Mouse (Mus musculus) cerebellum, adult 2 months (tissue): ENCODE measurements around the gene Alppl2.

Experiments
- CTCF ChIP-seq: fragments of 200-500 bp; IDR thresholded peaks from 2 replicates; pipeline ENCODE4 v1.5.1; 2011; ENCODE audit warnings: low read depth, mild to moderate bottlenecking, control low read depth, low read length, moderate library complexity, borderline replicate concordance; ENCODE audit not compliant: insufficient read depth
- POLR2A ChIP-seq: fragments of 200-500 bp; IDR thresholded peaks from 2 replicates; pipeline ENCODE4 v1.6.1; 2011; ENCODE audit warnings: low read length, control low read depth, borderline replicate concordance; ENCODE audit not compliant: insufficient read depth

GRCm38 (mm10) chr1:87050072-87050471 lies 39.7 kb downstream of the Alppl2 start:
- TF ChIP-seq POLR2A (no peak), CTCF (no peak)
